Mouse (Mus musculus) hematopoietic multipotent progenitor cell, adult 10-12 weeks (in vitro differentiated cells): Measurements from ENCODE around the gene Lypd1. TPM values are rescaled to one million over a fixed set of nuclear protein-coding genes. Genes with fewer than 3 reads are reported as not detected.

Experiments used
- polyA plus RNA-seq: library from polyadenylated mRNA; stranded (reverse); fragments of >175 nt; gene quantifications from 2 replicates; pipeline ENCODE4 v1.2.3, GENCODE M21; 2012; ENCODE audit warnings: low replicate concordance

Lypd1 gene
- 0.02 TPM in 1 of 2 replicates, not detected in the other for polyA plus RNA-seq

GRCm38 (mm10) chr1:125912601-125913600 is at the start of gene Lypd1:
Gene Lypd1 (minus strand): TSS chr1:125913101.

Other genes starting within 250 kb of the Lypd1 start
- gene Gpr39, start 236.1 kb downstream of the Lypd1 start, polyA plus RNA-seq: not detected in 2 replicates